Mouse (Mus musculus) heart, adult 9 months (tissue): ENCODE results near the gene Akap14.
"Not testable (repeated sequence)": the region's sequence is repeated elsewhere in the genome, so short reads cannot be mapped to it uniquely, and the experiment has no call there.

ENCODE experiments used
- DNase-seq, 2 experiments: peaks; one replicate each; pipeline ENCODE4 v3.0.0; 2022; ENCODE audit warnings: low spot score in 2 of 2

Gene Akap14

DNA sequence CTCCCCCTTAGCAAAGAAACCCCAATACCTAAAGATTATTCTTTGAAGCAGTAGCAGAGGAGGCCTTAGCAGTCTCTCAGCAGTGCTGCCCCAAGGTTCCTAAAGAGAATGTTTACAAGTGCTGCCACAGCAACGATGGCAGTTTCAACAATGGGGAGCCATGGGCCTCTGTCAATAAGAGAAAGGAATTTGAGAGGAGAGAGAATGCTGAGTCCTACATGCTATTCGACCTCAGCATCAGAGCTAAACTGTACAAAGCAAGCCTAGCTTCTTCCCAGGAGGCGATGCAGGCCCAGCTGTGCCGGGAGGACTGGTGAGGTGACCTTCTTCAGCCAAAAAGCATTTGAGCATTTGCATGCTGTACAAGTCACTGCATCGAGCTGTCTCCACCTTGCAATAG lies at the start of gene Akap14:
Gene Akap14 (minus strand): TSS at position 101 of the 400 bp plus-strand sequence.
- no peak for DNase-seq

DNA sequence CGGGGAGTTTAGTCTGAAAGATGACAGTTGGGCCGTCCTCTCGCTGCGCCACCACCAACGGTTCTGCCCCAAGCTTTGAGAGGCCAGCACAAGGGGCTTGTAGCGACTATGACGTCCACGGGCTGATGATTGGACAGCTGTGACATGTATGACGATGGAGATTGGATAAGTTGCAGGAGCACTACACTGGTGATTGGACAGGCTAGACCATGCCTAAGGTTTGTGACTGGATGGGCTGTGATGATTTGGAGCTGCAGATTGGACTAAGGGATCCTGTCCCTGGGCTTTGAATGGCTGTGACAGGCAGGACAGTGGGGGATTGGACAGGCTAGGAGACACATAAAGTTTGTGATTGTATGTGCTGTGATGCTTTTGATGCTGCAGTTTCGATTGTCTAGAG lies 42.3 kb upstream of the Akap14 start, which contains the start of gene Gm9:
Gene Gm9 (minus strand): TSS at position 101 of the 400 bp plus-strand sequence.
- no peak for DNase-seq

DNA sequence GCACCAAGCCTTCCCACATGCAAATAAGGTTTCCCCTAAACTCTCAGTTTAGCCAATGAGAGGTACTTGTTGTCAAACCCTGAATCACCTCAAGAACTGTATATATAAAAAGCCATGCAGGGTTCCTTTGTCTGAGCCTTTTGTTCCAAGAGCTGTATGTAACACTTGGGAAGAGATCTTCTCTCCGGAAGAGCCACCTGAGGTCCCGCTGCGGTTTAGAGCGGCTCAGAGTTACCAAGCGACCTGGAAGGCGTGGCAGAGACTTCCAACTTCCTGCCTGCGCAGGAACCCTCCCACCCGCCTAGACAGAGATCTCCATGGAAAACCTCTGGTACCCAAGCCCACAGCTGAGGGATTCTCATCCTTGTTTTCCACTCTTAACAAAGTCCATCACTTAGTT lies 30.0 kb upstream of the Akap14 start:
- no peak for DNase-seq

DNA sequence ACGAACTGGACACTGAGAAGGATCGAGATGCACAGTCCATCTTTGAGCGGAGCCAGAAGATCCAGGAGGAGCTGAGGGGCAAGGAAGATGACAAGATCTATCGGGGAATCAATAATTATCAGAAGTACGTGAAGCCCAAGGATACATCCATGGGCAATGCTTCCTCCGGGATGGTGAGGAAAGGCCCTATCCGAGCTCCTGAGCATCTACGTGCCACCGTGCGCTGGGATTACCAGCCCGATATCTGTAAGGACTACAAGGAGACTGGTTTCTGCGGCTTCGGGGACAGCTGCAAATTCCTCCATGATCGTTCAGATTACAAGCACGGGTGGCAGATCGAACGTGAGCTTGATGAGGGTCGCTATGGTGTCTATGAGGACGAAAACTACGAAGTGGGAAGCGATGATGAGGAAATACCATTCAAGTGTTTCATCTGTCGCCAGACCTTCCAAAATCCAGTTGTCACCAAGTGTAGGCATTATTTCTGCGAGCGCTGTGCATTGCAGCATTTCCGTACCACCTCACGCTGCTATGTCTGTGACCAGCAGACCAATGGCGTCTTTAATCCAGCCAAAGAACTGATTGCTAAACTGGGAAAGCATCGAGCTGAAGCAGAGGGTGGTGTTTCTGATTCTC lies 23.2 kb upstream of the Akap14 start:
- no peak for DNase-seq

DNA sequence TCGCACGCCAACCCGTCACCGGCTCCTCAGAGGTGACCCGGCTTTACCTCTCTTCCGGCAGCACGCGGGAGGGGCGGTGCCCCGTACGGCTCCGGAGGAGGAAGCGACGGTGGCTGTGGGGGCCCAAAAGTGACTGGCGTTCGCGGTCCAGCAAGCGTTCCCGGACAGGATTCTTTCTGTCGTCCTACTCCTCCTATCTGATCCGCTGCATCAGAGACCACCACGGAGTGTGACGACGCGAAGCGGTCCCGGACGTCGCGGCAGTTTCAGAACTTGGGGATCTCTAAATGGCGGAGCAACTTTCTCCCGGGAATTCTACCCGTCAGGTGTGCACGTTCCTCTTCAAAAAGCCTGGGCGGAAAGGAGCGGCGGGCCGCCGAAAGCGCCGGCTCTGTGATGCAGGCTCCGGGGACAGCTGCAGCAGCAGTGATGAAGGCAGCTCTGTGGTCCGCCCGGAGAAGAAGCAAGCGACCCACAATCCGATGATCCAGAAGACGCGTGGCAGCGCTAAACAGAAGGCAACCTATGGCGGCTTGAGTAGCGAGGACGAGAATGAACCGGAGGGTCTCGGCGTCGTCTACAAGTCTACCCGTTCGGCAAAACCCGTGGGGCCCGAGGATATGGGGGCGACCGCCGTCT lies 22.6 kb upstream of the Akap14 start, which contains the start of the genes Ndufa1 and Rnf113a1:
Gene Ndufa1 (minus strand): TSS at position 59 of the 639 bp plus-strand sequence.
Gene Rnf113a1 (plus strand): TSS at position 141 of the 639 bp plus-strand sequence.
- peak; percentile 70 to 78 for DNase-seq

DNA sequence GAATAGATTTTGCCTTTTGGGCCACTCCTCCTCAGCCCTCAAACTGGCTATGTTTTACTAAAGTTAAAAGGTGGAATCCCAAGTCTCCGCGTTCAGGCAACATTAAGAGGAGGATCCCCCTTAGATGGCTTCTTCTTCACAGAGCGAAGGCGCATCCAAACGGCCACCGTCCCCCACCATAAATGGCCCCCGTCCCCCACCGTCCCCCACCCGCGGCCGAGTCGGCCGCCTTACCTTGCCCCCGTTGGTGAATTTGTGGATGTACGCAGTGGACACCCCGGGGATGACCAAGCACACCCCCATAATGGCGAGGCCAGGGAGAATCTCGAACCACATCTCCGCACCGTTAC lies 22.1 kb upstream of the Akap14 start:
- DNase-seq, result no peak

DNA sequence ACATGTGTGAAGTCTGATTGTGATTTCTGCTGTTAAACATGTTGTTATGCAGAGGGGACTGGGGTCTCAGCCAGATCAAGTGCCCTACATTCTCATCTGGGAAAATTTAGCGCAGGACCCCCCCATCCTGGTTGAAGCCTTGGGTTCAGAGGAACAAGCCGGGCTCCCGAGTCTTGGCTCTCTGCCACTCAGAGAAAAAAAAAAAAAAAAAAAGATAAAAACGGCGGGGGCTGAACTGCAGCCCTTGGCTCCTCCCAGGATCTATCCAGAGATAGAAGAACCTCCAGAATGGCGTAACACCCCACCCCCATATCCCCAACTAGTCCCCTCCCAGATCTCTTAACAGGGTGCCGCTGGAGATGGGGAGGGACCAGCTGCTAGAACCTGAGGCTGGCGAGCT lies 15.8 kb upstream of the Akap14 start:
- DNase-seq, result not testable (repeated sequence)

DNA sequence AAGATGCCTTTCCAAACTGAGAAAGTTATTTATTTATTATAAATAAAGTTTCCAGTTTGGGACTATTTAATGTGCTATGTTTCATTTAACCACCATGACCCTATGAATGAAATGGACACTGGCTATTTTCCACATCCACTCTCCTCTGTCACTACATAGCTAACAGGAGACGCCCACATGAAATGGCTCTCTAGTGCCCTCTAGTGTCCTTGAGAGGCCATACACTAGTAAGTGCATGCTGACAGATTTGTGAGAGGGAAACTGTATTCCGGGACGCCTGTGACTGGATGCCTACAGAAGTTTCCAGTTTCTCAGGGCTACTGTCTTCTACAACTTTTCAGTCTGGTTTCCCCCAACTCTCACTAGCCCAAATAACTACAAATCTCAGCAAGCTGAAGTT lies 1.6 kb downstream of the Akap14 start:
- DNase-seq, result peak; percentile 1 to 24

DNA sequence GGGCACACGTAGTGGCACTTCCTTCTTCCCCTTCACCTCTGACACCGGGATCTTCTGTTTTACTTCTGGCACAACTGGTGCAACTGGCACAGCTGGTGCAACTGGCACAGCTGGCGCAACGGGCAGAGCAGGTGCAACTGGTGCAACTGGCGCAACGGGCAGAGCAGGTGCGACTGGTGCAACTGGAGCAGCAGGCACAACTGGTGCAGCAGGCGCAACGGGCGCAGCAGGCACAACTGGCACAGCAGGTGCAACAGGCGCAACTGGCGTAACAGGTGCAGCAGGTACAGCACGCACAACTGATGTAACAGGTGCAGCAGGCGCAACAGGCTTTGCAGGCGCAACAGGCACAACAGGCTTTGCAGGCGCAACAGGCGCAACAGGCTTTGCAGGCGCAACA lies 5.5 kb downstream of the Akap14 start:
- DNase-seq, result no peak

DNA sequence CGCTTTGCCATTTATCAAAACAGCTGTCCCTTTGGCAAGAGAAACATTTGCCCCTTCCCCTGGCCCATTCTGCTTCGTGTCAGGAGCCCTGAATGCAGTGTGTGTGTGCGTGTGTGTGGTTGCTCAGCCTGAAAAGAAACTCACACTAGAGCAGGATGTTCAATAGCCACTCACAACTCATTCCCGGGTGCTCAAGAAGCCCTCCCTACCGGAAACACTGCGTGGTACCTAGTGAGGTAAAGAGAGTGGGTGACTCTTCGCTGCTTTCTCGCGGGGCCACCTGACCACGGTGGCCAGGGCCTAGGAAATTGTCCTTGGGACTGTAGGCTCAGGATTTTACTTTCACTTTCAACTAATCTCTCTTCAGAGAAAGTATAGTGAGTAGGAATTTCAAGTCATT lies 7.5 kb downstream of the Akap14 start:
- no peak for DNase-seq

DNA sequence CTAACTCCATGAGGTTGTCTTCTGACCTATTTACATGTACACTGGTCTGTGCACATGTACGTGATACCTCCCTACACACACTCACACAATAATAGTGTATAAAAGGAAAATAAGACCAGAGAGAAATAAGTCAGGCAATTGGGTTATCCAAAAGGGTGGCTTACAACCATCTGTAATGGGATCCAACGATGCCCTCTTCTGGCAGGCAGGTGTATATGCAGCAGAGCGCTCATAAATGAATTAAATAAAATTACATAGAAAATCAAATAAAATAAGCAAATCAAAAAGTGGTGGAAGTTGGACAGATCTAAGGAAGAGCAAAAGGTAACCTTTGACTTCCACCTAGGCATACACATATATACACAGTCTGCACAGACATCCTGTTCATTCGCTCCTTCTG lies 10.8 kb downstream of the Akap14 start:
- no peak for DNase-seq

DNA sequence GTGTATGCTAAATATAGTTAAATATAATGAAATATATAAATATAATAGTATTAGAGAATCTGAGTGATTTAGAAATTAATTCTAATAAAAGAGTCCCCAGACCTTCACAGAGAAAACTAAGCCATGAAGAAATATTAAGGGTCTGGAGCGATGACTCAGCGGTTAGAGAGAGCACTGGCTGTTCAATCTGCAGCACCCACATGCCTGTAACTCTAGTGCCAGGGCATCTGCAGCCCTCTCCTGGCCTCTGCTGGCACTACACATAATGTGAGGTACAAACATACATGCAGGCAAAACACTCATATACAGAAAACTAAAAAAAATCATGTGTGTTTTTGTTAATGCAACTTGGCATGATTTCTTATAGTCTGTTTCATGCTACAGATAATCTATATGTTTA lies 23.7 kb downstream of the Akap14 start:
- DNase-seq, result no peak

DNA sequence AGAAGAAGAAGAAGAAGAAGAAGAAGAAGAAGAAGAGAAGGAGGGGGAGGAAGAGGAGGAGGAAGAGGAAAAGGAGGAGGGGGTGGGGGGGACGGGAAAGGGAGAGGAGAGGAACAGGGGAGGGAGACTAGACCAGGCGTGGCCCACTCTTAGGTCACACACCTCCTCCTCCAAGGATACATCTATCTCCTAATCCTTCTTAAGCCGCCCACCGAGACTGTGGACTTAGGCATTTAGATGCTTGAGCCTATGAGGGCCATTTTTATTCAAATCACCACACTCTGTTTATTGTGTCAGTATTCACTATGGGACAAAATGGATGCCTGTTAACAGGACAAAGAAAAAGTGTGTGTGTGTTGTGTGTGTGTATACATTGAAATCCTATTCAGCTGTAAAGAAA lies 24.1 kb downstream of the Akap14 start:
- not testable (repeated sequence) for DNase-seq

DNA sequence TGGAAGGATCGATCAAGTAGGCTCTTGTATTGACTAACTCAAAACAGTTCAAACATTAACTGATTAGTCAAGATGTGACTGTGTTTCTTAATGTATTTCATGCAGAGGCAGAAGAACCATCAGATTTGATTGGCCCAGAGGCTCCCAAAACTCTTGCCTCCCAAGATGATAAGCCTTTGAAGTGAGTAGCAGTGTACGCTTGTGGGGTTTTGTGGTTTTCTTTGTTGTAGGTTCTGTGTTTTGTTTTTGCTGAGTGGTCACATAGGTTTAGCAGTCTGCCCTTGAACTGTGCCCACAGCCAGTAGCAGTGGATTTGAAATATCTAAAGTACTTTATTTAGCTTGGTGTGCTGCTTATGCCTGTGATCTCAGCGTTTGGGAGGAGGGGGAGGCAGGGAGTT lies 26.9 kb downstream of the Akap14 start:
- DNase-seq, result no peak

DNA sequence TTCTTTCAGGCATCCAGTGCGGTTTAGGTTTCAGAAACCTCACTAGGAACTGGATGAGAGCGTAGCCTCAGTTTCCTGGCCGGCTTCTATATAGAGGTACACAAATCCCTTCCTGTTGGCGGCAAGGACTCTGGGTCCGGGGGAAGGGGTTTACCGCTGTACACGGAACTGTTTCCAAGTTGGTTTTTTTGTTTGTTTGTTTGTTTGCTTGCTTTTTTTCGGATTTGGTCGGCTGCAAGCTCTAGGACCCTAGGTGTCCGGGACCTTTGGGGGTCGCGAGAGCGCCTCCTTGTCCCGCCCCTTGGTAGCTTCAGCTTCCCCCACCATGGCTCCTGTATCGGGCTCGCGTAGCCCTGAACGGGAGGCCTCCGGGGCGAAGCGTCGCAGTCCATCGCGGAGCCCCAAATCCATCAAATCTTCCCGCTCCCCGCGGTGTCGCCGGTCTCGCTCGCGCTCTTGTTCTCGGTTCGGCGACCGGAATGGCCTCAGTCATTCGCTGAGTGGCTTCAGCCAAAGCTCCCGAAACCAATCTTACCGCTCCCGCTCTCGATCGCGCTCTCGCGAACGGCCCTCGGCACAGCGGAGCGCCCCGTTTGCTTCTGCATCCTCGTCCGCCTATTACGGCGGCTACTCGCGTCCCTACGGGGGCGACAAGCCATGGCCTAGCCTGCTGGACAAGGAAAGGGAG lies 41.8 kb downstream of the Akap14 start, which contains the start of gene Nkap:
Gene Nkap (plus strand): TSS at position 125 of the 688 bp plus-strand sequence.
- peak; percentile 36 to 65 for DNase-seq

DNA sequence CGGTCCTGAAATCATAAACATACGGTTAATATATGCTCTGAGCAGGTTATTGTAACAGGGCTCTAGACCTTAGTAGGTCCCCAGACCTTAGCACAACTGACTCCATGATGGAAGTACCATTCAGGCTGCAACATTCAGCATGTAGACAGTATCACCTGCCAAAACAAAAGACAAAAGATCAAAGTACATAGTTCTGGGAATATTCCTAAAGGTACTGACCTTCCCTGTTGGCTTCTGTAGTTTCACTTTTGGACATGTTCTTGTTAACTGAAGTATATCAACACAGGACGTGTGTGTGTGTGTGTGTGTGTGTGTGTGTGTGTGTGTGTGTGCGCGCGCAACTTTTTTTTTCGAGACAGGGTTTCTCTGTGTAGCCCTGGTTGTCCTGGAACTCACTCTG lies 43.1 kb downstream of the Akap14 start:
- no peak for DNase-seq

DNA sequence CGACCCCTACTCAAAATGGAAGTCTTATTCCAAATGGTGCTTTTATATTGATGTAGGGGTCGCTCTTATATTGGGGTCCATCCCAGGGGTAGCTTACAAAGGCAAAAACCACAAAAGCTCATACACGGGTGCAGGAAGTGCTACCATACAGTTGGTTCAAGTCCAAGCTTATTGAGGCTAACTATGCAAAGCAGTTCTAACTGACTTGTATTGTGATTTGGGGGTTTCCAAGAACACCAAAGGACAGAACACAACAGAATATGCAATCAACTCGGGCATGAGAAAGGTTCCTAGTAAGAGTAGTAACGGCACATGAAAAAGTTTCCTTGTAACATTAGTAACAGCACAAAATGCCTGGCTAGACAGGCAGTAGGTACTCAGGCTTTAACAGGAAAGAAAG lies 48.4 kb downstream of the Akap14 start:
- DNase-seq, result no peak

DNA sequence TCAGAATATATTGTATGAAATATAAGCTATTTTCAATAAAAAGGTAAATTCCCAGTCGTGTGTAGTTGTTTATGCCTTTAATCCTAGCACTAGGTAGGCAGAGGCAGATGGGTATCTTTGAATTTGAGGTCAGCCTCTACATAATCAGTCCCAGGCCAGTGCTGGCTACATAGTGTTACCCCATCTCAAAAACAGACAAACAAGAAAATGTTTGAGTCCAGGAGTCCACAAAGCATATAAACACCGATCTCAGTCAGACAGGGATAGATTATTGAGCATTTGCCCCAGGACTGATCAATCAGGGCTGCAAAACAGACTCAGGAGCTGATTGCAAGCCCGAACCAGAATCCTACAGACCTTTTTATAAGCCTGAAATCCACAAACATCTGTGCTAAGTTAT lies 49.1 kb downstream of the Akap14 start:
- no peak for DNase-seq

DNA sequence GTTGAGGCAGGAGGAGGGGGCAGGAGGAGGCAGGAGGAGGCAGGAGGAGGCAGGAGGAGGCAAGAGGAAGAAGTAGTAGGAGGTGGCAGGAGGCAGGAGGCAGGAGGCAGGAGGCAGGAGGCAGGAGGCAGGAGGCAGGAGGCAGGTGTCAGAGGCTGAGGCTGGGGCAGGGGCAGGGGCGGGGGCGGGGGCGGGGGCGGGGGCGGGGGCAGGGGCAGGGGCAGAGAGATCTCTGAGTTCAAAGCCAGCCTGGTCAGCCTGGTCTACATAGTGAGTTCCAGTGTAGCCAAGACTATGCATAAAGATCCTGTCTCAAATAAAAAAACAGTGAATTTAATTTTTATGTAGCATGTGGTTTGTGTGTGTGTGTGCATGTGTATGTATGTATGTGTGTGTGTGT lies 51.6 kb downstream of the Akap14 start:
- DNase-seq, result no peak

DNA sequence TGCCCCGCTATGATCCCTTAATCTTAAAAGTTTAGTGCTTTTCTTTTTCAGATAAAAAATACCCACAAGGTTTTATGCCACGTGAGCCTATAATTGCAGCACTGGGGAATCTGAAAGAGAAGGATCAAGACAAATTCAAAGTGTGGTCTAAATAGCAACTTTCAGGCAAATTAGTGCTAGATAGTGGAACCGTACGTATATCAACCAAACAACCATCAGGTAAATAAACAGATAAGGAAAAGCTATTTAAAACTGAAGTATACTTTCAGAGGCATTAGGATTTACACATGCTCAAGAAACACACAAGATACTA lies 57.8 kb downstream of the Akap14 start:
- DNase-seq, result no peak

DNA sequence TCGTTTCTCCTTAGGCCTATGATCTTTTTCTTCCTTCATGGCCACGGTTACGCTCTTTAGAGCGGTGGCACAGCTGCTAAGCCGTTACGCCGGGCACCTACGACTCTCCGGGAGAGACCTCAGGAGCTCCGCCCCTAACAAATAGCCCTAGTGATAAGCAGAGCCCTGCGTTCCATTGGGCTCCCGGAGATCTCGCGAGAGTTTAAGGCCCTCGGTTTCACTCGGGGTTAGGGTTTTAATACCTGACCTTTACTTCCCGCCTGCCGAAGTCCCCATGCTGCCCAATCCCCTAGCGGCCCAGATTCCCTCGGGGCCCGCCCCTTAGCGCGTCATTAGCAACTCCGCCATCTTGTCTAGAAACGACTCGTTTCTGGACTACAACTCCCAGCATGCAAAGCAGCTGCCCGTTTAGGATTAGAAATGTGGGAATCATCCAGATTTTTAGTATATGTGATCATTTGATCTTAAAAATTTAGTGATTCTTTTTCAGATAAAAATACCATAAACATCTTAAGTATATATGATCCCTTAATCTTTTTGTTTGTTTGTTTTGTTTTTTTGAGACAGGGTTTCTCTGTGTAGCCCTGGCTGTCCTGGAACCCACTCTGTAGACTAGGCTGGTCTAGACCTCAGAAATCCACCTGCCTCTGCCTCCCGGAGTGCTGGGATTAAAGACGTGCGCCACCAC lies 58.3 kb downstream of the Akap14 start, which contains the start of gene Upf3b:
Gene Upf3b (minus strand): TSS at position 130 of the 688 bp plus-strand sequence.
- peak; percentile 95 for DNase-seq

DNA sequence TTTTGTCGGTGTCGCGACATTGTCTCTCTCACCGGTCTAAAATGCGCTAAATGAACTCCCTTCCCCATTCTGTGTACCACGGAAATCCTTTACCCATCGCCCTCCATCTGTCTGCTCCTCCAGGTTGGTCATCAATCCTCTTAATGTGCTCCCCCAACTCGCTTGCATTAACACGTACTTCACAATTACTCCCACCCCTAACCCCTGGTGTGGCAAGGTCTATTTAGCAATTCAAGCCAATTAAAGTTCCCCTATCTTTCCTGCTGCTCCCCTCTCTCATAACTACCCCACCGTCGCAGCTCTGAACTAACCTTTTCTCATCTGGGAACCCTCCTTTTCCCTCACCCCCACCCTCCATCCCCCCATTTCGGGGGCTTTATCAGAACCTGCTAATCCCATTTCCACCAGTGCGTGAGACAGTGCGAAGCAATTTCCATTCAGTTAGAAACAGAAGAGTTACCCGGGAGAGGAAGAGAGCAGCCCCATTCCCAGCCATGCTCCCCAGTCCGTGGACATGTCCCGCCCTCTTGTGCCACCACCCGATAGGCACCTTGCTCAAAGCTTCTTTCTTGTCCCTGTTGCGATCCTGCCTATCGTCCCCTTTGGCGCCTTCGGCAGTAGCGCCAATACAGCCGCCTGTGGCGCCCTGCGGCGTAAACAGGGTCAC lies 59.0 kb downstream of the Akap14 start:
- no peak for DNase-seq
